Mouse (Mus musculus) T-helper 17 cell (primary cell): Measurements from ENCODE around the gene Pip4k2b.
"Not testable (repeated sequence)": the region's sequence is repeated elsewhere in the genome, so short reads cannot be mapped to it uniquely, and the experiment has no call there.

Experiments used
- in situ Hi-C, 2 experiments: fragments of 300-600 bp; cut with MboI, MseI; formaldehyde crosslinking; loops; 1 replicate in 1 of 2; 2 replicates in 1 of 2; pipeline ENCODE4 v1.15.1; 2025; ENCODE audit warnings: high pct_unique_total_duplicates in 2 of 2

Gene Pip4k2b

DNA sequence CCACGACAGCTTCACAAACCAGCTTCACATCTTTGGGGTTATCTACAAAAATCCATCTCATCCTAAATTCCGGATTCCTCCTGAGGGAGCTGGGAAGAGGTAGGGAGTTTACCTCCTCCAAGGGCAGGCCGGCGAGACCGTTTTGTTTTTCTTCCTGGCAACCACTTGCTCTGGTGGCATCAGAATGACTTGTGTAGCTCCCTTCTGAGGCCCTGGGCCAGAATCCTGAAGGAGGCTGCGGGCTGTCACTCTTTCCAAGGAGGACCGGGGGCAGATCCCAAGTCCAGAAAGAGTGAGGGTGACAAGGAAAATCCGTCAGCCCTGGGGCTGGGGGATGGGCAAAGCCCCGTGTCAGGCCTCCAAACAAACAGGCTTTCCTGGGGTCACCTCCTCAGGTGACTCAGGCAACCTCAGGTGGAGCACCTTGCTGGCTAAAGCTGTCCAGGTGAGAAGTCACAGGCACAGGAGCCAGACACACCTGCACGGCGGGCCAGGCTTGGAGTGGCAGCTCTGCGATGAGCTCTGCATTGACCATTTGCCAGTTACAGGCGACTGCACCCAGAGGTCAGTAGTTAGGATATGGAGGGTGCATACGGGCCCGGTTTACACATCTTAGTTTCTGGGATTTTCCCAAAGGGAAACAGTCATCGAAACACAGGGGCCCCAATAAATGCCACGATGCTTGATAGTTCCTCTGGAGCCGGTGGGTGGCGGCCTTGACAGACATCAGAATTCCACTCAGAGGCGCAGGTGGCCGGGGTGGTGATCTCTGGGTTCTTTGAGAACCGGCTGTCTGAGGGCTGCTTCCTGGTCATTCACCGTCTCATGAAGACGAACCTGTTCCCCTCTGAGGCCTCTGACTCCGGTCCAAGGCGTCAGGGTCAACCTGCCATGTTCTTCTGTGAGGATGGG, 26.9 kb downstream of the Pip4k2b start:
- in situ Hi-C loops: no loop called here

DNA sequence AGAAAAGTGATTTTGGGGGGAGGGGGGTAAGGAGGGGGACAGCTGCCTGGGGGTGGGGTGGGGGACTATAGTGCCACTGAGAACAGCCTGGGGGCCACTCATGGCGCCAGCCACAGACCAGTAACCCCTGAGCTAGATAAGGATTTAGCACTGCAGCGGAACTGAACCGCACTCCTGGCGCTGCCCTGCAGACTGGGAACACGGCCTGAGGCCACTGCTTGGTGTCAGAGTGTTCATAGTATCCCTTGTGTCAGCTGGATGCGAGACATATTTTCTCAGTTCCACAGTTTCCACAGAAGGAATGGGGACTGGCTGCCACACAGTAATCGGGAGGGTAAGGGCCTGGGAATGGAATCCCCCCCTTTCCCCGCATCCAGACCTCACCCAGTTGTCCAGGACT, 28.5 kb downstream of the Pip4k2b start:
- in situ Hi-C loops: no loop called here

DNA sequence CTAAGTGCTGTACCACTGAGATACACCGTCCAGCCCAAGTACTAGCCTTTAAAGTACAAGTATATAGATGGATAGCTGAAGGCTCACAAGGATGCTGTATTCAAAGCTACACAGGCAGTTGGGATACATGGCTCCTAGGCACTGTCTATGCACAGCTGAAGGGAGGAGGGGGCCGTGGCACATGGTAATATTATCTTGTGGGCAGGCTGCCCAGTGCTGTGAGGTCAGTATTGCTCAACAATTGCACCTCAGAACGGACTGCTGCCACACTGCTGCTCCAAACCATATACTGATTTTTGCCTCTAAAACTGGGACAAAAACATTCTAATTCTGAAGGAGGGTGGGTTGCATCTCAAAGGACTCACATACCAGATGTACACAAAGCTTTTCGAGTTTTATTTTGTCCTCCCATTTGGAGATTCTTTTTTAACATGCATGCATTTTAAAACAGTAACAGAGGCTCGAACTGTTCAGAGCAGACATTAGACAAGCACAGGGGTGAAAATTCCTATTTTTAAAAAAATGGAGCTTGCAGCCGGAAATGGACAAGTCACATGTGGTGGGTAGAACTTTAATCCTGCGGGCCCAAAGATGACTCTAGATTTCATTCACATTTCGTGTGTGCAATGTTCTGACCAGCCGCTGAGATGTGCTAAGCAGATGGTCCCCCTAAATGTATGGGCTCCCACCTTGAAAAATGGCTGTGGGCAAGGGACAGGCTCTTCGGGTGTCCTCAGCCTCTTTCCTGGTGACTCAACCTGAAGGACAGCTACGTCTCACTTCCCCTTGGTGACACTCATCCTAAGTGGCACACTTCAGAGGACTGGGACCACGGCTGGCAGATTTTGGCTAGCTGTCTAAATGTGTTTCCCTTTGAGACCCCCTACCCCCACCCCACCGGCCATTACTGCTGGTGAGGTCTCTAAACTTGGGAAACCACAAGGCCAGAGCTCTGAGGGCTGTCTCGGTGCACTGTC, 29.4 kb downstream of the Pip4k2b start:
- in situ Hi-C loops: no loop called here

DNA sequence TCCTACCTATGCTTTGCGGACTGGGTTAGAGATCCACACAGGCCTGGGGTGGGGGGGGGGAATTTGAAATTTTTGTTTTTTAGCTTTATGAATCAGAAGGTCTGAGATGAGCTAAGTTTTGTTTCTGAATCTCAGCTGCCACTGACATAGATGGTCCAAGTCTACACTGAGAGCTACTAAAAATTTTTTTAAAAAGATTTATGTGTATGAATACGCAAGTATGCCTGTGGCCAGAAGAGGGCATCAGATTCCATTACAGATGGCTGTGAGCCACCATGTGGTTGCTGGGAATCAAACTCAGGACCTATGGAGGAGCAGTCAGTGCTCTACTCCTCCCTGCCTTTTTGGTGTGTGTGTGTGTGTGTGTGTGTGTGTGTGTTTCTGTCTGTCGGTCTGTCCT, 30.1 kb downstream of the Pip4k2b start:
- in situ Hi-C loops: no loop called here

DNA sequence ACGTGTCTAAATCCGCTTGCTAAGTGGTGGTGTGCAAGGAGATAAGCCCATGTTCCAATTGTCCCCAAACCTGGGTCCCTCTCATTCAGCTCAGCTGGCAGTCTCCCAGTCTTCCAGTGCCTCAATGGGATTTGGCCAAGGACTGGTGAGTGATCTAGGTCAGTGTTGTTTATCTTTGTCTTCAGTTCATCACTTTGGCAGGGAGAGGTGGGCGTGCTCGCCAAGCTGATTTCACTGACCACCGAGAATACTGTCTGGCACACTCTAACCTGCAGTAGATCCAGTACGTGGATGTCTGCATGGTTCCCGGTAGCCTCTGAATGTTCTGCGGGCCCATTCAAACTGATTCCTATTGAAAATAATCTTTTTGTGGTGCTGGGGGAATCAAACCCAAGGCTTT, 30.6 kb downstream of the Pip4k2b start:
- in situ Hi-C loops: no loop called here

DNA sequence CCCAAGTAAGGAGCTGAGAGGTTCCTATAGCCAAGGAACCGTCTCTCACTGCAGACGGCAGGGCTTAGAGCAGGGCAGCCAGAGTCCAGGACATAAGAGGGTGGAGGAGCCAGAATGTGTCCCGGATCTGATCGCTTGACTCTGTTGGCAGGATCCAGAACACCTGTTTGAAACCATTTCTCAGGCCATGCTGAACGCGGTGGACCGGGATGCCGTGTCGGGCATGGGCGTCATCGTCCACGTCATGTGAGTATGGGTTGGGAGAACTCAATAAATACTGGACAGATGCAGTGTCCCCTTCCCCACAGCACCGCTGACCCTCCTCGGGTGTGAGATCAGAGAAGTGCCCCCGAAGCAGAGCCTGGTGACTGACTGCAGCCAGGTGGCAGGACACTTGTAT, 32.2 kb downstream of the Pip4k2b start:
- in situ Hi-C loops: no loop called here

DNA sequence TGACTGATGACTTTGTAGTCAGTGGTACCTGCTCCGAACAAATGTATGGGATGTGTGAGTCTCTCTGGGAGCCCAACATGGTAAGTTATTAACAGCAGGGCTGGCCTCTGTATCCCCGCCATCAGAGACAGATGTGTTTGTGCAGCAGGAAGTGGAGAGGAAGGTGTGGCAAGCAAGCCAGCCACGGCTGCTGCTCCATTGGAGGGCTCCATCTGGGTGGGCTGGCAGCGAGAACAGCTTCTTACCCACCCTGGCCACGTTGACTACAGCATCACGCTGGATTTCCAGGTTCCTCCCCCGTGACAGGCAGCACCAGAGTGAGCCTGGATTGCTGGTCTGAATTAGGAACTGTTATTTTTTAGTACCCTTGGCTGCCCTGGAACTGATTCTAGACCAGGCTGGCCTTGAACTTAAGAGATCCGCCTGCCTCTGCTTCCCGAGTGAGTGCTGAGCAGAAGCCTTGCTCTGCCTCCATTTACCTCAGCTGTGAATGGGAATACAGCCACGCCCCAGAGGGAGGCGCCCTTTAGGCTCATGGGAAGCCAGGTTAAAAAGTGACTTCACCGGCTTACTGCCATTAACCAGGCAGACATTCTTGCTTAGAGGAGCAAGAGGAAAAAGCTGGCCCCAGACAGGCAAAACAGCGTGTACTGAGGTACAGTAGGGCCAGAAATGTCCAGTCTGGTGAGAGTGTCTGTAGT, 33.2 kb downstream of the Pip4k2b start:
- in situ Hi-C loops: no loop called here

DNA sequence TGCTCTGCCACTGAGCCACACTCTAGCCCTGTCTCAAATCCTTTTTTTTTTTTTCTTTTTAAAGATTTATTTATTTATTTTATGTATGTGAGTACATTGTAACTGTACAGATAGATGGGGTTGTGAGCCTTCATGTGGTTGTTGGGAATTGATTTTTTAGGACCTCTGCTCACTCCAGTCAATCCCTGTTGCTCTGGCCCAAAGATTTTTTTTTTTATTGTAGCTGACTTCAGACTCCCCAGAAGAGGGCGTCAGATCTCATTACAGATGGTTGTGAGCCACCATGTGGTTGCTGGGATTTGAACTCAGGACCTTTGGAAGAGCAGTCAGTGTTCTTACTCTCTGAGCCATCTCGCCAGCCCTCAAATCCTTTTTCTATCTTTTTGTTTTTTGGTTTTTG, 34.4 kb downstream of the Pip4k2b start:
- in situ Hi-C loops: not testable (repeated sequence)

DNA sequence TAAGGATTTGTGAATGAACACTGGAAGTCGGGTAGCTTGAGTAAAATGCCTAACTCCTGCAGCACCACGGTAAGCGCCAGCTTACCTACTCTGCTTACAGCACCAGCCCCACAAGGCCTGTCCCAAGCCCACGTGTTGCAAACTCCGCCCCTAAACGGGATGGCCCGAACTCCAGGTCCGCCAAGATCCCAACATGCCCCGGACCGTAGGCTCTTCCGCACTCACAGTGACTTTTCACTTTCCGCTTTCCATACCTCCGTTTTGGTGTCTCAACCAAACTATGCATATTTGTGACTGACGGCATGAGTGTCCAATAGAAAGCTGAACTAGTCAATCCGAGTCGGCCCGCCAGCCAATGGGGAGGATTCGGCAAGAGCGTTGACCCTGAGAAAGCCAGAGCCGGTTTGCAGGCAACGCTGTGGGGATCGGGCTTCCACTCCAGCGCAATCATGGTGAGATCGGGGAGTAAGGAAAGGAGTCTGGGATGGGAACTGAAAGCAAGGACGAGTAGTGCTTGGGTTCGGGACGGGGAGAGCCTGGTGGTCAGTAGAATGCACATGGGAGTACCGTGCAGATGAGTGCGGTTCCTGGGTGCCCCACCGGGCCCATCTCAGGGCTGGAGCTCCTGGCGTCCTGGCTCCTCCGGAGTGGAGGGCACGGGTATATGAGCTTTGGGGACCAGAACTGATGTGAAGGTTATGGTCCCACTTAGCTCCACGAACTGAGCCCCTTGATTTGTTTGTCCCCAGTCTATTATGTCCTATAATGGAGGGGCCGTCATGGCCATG, 41.3 kb downstream of the Pip4k2b start, which contains the start of gene Psmb3:
Psmb3 (plus strand) TSS at position 361 of the 788 bp plus-strand sequence.
- in situ Hi-C loops: loop anchor here in 1 of 2 experiments (5.0 kb wide), 1 partner anchor 34 kb away; no protein-coding TSS in a partner anchor

DNA sequence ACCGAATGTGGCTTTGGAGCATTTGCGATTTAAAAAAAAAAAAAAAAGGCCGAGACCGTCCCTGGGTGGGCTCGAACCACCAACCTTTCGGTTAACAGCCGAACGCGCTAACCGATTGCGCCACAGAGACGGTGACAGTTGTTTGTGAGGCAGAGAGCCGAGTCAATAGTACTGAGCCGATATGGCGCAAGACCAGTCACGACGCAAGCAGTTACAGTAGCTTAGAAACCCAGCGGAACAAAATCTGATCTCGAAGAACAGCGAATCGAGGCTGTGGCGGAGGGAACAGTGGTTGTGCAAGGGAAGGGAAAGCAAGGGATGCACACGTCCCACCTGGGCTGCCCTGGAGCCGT, 42.1 kb downstream of the Pip4k2b start:
- in situ Hi-C loops: loop anchor here in 1 of 2 experiments (5.0 kb wide), 1 partner anchor 35 kb away; no protein-coding TSS in a partner anchor

DNA sequence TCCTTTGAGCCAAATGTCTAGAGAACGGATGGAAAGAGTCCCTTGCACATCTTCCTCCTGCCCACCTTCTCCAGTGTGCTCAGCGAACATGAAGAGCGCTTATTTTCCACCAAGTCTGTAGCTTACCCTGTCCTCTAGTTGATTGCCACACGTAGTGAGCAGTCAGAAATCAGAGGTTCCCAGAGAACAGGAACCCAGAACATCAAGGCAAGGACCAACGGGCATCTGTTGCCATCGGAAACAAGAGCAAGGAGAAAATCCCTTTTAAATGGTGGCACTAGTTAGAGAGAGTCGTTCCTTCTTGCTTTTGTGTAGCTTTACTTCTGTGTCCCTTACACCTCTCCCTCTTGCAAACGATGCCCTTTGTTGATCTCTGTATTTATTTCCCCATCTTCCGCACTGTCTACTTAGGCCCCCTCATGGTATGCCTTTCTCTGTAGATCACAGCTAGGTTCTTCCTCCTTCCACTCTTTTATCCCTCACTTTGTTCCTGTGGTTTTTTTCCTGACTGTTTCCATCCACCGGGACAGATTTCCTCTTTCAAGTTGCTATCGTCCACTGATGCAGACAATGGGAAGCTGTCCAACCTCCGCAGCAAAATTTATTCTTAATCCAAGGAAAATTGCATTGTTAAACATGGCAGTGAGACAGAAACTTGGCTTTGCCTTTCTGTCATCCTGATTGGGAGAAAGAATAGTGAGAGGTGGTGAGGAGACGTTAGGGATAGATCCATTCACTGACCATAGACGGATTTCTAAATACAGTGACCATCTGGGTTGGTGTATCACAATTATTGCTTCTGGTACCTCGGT, 42.7 kb downstream of the Pip4k2b start:
- in situ Hi-C loops: loop anchor here in 1 of 2 experiments (5.0 kb wide), 1 partner anchor 36 kb away; no protein-coding TSS in a partner anchor

DNA sequence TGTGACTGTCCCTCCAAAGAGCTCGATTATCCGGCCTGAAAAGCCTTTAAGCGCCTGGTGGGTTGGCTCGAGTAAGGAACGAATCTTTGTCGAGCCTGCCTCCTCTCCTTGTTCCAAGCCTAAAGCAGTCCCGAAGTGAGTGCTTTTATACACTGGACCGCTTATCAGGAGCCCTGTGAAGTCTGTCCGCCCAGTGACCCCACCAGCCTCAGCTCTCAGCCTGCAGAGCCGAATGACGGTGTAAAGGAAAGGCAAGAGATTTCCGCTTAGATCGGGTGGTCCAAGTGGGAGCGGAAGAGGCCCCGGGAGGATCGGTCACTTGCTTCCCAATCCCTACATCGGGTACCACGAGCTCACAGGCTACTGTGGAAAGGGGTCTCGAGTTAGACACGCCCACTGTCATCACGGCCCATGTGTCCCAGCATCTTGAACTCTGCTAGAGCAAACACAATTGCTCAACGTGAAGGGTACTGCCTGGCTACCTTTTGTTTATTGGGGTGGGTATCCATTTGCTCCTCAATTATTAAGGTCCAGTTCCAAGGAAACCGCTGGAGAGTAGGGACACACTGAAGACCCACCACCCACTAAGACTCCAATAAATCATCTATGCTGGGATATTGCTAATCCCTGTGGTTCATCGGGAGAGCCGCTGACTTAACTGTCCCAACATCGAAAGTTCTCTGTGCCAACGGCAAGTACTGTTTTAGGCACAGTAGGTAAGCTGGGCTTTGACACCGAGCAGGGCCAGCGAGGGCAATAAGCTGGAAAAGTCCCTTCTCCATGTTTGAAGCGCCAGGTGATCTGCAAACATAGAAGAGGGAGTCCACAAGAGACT, 43.5 kb downstream of the Pip4k2b start:
- in situ Hi-C loops: loop anchor here in 1 of 2 experiments (5.0 kb wide), 1 partner anchor 36 kb away; no protein-coding TSS in a partner anchor

DNA sequence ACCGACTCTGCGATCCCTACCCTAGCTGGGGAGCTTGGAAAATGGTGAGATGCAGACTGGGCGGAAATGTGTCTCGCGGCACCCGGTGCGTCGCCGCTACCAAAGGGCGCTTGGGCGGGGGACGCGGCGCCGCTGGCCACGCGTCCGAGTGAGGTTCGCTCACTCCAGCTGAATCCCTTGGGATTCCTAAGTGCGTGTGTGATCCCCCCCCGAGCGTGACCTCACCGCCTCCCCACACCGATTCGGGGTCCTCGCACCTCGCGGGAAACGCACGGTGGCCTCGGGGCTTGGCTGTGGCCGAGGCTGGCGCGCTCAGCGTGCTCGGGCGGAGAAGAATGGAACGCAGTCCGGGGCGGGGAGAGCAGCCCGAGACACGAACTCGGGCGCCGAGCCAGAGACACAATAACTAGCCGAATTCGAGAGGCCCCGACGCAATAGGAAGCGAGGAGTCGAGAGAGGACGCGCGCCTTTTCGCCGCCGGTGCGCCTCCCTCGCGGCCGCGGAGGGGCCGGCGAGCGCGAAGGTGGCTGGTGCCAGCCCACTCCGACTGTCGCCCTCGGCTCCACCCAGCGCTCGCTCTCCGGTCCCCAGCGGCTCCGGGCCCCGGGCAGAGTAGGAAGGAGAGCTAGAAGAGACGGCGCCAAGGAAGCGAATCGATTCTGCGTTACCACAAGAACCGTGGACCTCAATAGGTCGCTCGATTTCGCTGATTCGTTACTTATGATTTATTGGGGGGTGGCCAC, 44.3 kb downstream of the Pip4k2b start, which contains the start of gene Pcgf2:
Pcgf2 (minus strand) TSS at position 495 of the 743 bp plus-strand sequence.
- in situ Hi-C loops: loop anchor here in 1 of 2 experiments (5.0 kb wide), 1 partner anchor 37 kb away; no protein-coding TSS in a partner anchor

DNA sequence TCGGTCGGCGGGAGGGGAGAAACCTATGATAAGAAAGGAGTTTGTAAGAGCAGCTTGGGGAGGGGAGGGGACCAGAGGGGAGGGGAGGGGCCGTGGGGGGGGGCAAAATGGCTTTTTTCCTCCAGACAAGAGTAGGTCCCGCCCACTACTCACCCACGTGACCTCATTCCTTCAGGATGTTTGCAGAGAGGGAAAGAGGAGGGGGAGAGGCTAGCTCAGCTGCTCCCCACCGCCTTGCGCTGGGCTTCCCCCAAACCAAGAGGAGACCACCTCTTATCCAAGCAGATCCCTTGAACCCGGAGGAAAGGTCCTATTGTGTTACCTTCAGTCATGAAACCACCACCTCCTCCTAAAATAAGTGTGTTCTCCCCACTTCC, 44.9 kb downstream of the Pip4k2b start:
- in situ Hi-C loops: loop anchor here in 1 of 2 experiments (5.0 kb wide), 2 partner anchors 38 to 67 kb away; no protein-coding TSS in a partner anchor

DNA sequence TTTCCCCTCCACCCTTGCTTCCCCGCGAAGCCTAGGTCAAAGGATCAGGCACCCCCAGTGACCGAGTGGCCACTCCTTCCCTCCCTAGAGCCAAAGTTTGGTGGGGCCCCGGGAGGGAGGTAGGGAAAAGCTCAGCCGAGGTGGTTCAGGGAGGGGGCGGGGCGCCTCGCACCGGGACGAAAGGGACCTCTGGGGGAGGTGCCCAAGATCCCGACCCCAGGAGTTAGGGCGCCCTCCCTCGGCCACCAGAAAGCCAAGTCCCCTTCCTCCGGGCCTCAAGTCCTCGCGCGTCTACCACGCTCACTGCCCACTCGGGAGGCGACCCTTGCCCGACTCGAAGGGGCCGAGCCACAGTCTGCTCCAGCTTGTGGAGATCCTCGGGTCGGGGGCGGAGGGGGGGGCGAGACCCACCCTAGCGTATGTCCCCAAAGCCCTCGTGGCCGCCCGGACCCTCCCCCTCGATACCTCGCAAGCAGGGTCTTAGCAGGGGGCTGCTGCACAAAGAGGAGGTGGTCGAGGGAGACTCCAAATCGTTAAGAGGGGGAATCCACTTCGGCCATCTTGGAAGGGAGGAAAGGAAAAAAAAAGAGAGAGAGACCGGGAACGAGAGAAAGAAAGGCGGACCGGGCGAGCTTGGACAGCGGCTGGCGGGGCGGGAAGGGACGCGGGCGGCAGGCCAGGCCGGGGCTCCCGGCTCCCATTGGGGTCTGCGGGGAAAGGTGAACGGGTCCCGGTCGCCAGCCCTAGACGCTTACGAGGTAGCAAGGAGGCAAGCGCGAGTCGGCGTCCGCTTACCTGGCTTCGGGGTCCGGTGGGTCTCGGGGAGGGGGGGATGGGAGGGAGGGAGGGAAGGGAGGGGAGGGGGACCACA, 45.5 kb downstream of the Pip4k2b start:
- in situ Hi-C loops: loop anchor here in 1 of 2 experiments (5.0 kb wide), 1 partner anchor 67 kb away; no protein-coding TSS in a partner anchor

DNA sequence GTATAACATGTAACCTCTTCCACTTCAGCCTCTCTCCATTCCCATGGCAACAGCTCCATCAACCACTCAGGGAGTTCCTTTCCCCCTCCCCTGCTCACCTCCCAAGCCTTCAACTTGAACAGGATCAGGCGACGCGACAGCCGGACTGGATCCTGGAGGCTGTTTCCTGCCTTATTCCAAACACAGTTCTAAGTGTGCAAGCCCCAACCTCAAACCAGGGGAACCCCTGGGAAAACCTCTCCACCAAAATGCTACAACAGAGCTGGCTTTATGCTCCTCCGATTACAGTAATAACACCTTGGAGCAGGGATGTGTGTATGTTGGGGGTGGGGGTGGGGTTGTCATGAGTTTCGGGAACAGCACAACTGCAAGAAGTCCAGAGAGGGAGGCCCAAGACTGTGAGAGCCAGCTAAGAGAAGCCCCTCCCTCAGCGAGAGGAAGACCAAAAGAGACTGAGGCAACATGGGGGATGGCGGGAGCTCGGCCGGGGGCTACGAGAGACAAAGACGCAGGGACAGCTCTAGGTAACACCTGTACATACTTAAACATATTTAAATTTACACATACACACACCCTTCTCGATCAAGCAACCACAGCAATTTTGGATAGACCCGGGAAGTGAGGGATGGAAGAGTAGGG, 46.5 kb downstream of the Pip4k2b start:
- in situ Hi-C loops: loop anchor here in 1 of 2 experiments (5.0 kb wide), 1 partner anchor 66 kb away; no protein-coding TSS in a partner anchor
